Mouse (Mus musculus) left cerebral cortex, postnatal 25 days (tissue): ENCODE results near the gene Gdf10. TPM values are rescaled to one million over a fixed set of nuclear protein-coding genes. Genes with fewer than 3 reads are reported as not detected.

ENCODE experiments used
- total RNA-seq, 2 experiments: library from RNA; stranded (reverse); gene quantifications; 2 replicates each; pipeline ENCODE4 v1.2.3; 2021

The Gdf10 gene
- total RNA-seq, 2 experiments from 2014 or later = 3.4 to 3.9 TPM

Other genes with a start within 250 kb of the Gdf10 start
- not detected for gene Gdf2, start 17.5 kb downstream of the Gdf10 start, total RNA-seq
- under 1 TPM in 1 of 2 experiments, not detected in 1; 0.09 TPM for gene Rbp3, start 30.4 kb downstream of the Gdf10 start, total RNA-seq
- gene Zfp488, start 55.2 kb downstream of the Gdf10 start, total RNA-seq = 1 to 10 TPM; 3.5 to 4.8 TPM
- gene Gm30083, start 91.6 kb downstream of the Gdf10 start, total RNA-seq = not detected
- not detected for gene Gm5460, start 93.2 kb downstream of the Gdf10 start, total RNA-seq
- not detected for gene Antxrl, start 129.1 kb downstream of the Gdf10 start, total RNA-seq
- gene Anxa8, start 162.4 kb downstream of the Gdf10 start, total RNA-seq = 1 to 10 TPM in 1 of 2 experiments, under 1 TPM in 1; 0.87 to 1.1 TPM
- gene A630023A22Rik, start 179.2 kb downstream of the Gdf10 start, total RNA-seq = not detected
- not detected for gene Npy4r, start 228.9 kb downstream of the Gdf10 start, total RNA-seq